Mouse (Mus musculus): ENCODE results near the gene Keg1. TPM values are rescaled to one million over a fixed set of nuclear protein-coding genes. Genes with fewer than 3 reads are reported as not detected.

Gene Keg1
- total RNA-seq, 2 experiments from 2014 or later = not detected

DNA sequence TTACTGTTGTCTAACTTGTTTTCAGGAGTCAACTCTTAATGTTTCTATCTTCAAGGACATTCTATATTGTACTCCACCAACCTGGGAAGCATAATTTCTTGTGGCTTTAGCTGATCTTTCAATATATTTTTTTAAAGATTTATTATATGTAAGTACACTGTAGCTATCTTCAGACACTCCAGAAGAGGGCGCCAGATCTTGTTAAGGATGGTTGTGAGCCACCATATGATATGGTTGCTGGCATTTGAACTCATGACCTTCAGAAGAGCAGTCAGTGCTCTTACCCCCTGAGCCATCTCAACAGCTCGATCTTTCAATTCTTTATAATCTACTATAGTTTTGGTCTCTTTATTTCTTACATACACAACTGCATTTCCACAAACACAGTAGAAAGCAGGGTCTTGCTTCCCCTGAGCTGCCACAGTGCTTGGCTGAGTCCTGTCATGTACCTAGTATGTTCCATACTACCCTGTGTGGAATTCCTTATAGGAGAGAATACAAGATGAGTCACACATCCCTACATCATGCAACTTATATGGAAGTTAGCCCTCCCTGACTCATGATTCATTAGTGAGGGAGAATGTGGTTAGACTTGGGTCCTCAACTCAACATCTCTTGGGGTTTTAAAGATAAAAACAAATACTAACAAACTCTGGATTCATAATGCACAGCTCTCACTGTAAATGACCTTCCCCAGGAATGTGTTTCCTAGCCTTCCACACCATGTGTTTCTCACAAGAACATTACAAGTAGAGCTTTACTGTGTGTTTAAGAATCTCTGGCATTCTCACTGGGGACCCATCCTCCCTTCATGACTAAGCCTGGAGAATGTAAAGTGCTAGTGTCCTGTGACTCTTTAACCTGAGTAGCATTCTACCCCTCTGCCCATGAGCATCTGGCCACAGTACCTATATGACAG lies 66.9 kb downstream of the Keg1 start:
- no peak for DNase-seq
- intact Hi-C loops (cut with DNase I) = no loop called here

GRCm38 (mm10) chr19:12765308-12765707 lies 69.7 kb downstream of the Keg1 start, which contains the start of gene Cntf:
Cntf (minus strand) TSS chr19:12765632.
- intact Hi-C loops (cut with DNase I) = no loop called here
- DNase-seq = no peak

Other genes starting within 250 kb of the Keg1 start
- 1 to 10 TPM; 1.1 to 2.7 TPM for gene Mpeg1, start 235.0 kb upstream of the Keg1 start, total RNA-seq (2021)
- 1 to 10 TPM; 5.2 to 5.3 TPM for gene Dtx4, start 194.3 kb upstream of the Keg1 start, total RNA-seq (2021)
- gene Fam111a, start 150.0 kb upstream of the Keg1 start, total RNA-seq (2021) = 1 to 10 TPM; 1.9 to 2.1 TPM
- not detected for gene Gm4952, start 95.8 kb upstream of the Keg1 start, total RNA-seq (2021)
- gene Glyat, start 62.5 kb upstream of the Keg1 start, total RNA-seq (2021) = not detected
- gene Olfr1442, start 25.3 kb upstream of the Keg1 start, total RNA-seq (2021) = not detected
- gene Olfr1443, start 17.7 kb upstream of the Keg1 start, total RNA-seq (2021) = not detected
- 1 to 10 TPM; 1.5 to 3.4 TPM for gene Cntf, start 69.8 kb downstream of the Keg1 start, total RNA-seq (2021)
- 100 to 1,000 TPM; 112 to 114 TPM for gene Zfp91, start 100.3 kb downstream of the Keg1 start, total RNA-seq (2021)
- gene Lpxn, start 100.4 kb downstream of the Keg1 start, total RNA-seq (2021) = under 1 TPM; 0.25 to 0.31 TPM
- not detected for gene Gm5244, start 150.9 kb downstream of the Keg1 start, total RNA-seq (2021)
- gene Olfr1444, start 161.5 kb downstream of the Keg1 start, total RNA-seq (2021) = not detected
- not detected for gene Olfr1445, start 188.1 kb downstream of the Keg1 start, total RNA-seq (2021)
- gene Olfr1446, start 197.7 kb downstream of the Keg1 start, total RNA-seq (2021) = not detected
- not detected for gene Olfr1447, start 208.0 kb downstream of the Keg1 start, total RNA-seq (2021)
- gene Olfr1448, start 228.6 kb downstream of the Keg1 start, total RNA-seq (2021) = not detected
- not detected for gene Olfr1449, start 235.1 kb downstream of the Keg1 start, total RNA-seq (2021)